Mouse (Mus musculus): ENCODE data around the gene Olfr1018. TPM values are rescaled to one million over a fixed set of nuclear protein-coding genes. Genes with fewer than 3 reads are reported as not detected.

The Olfr1018 gene
- not detected in 2 replicates for polyA plus RNA-seq (2012; ENCODE audit: insufficient read depth, insufficient read length, missing spikeins)

DNA sequence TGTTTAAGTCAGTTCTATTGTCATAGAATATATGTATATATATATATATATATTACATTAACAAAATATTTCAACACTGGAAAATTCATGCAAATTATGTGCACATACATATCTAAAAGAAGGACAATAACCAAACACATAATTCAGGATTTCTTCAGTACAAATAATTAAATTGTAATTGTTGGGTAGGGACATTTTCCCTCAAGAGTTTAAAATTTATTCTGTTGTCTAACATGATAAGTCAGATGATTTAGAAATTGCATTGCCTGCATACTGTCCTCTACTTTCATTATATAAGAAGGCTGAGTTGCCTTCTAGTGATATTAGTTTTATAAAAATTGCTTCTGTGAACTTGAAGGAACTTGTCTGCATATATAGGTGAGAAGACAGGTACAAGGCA, at the start of gene Olfr1018:
Olfr1018 (plus strand) TSS at position 301 of the 400 bp plus-strand sequence.
- TF ChIP-seq CTCF (IDR thresholded peaks at IDR 0.05; ENCODE audit: low read depth, low read length): no peak
- Histone ChIP-seq H3K27ac (ENCODE audit: insufficient read depth, low read depth, low read length) (no peak within 1 kb of the TSS), H3K4me1 (ENCODE audit: control insufficient read depth, insufficient read depth, low read length) (no peaks in the 10 kb centered on the region), H3K4me3 (ENCODE audit: insufficient read depth, low read length) (no peak within 1 kb of the TSS)

- Histone ChIP-seq H3K27ac (ENCODE audit: insufficient read depth, low read depth, low read length) (no peak within 1 kb of the TSS), H3K4me1 (ENCODE audit: control insufficient read depth, insufficient read depth, low read length) (no peaks in the 10 kb centered on the region), H3K4me3 (ENCODE audit: insufficient read depth, low read length) (no peak within 1 kb of the TSS)
- TF ChIP-seq POLR2A (IDR thresholded peaks at IDR 0.05; ENCODE audit: borderline replicate concordance, low read depth, low read length): no peak
- no peak for TF ChIP-seq CTCF (IDR thresholded peaks at IDR 0.05; ENCODE audit: low read depth, low read length)
Measured at GRCm38 (mm10) chr2:85772413-85772812, 45.9 kb upstream of the Olfr1018 start, which contains the start of gene Olfr1014. Gene Olfr1014 (plus strand): TSS chr2:85772713.

DNA sequence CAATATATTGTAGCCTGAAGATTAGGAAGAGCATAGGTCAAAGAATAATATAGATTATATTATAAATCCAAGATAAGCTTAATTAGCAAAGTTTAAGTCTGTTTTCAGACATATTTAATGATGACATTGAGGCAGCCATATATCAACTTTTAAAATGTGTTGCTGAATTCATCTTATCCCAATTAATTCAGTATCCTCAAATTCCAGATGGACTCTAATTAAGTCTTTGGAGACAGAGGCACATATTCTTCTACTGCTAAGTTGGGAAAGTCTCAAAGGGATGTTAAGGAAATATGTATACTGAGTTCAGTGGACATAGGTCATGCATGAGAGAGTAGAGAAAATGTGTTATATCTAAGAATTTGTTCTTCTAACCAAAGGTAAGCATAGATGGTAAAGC, 36.6 kb upstream of the Olfr1018 start, which contains the start of gene Olfr1015:
Olfr1015 (plus strand) TSS at position 301 of the 400 bp plus-strand sequence.
- no peak for TF ChIP-seq POLR2A (IDR thresholded peaks at IDR 0.05; ENCODE audit: borderline replicate concordance, low read depth, low read length)
- no peak for TF ChIP-seq CTCF (IDR thresholded peaks at IDR 0.05; ENCODE audit: low read depth, low read length)
- Histone ChIP-seq H3K4me3 (ENCODE audit: insufficient read depth, low read length) (no peak within 1 kb of the TSS), H3K27ac (ENCODE audit: insufficient read depth, low read depth, low read length) (no peak within 1 kb of the TSS), H3K4me1 (ENCODE audit: control insufficient read depth, insufficient read depth, low read length) (no peaks in the 10 kb centered on the region)

DNA sequence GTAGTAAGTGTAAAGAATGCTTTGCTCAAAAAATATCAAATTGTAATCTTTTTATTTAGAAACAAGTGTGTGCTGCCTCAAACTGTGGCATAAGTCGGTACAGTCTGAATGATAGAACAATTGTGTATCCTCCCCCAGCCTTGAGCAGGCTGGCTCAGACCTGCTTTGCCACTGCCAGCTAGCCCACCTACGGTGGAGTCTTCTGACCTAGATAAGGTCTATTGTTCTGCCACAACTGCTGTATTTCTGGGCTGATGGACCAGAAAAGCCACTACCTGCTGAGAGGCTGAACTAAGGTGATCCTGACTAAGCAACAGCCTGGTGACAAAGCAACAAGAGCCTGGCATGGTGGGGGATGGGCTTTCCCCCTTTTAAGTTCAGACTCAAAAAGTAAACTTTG, 25.9 kb upstream of the Olfr1018 start:
- H3K4me1 ChIP-seq (ENCODE audit: control insufficient read depth, insufficient read depth, low read length): no peaks in the 10 kb centered on the region
- no peak overlapping the region for H3K27ac ChIP-seq (ENCODE audit: insufficient read depth, low read depth, low read length)
- TF ChIP-seq POLR2A (IDR thresholded peaks at IDR 0.05; ENCODE audit: borderline replicate concordance, low read depth, low read length) (no peak), CTCF (IDR thresholded peaks at IDR 0.05; ENCODE audit: low read depth, low read length) (no peak)
- no peak overlapping the region for H3K4me3 ChIP-seq (ENCODE audit: insufficient read depth, low read length)

DNA sequence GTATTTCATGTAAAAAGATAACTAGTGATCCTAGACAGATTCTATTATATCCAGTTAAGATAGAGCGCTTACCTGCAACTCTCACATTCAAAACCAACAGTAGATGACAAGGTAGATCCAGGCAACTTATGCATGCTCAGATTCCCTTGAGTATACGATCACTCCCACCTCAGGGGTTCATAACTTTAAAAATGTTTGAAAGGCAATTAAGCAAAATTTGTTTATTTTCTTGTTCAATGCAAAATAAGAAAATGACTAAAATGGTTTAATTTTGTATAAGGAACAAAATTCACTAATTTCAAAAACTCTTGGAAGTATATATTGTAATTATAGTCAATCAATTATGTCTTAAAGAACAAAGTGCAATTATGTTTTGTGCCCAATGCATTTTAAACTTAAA, 15.8 kb upstream of the Olfr1018 start, which contains the start of gene Olfr1016:
Olfr1016 (minus strand) TSS at position 101 of the 400 bp plus-strand sequence.
- H3K4me1 ChIP-seq (ENCODE audit: control insufficient read depth, insufficient read depth, low read length): no peaks in the 10 kb centered on the region
- no peak within 1 kb of the TSS for H3K27ac ChIP-seq (ENCODE audit: insufficient read depth, low read depth, low read length)
- H3K4me3 ChIP-seq (ENCODE audit: insufficient read depth, low read length): no peak within 1 kb of the TSS
- TF ChIP-seq CTCF (IDR thresholded peaks at IDR 0.05; ENCODE audit: low read depth, low read length) (no peak), POLR2A (IDR thresholded peaks at IDR 0.05; ENCODE audit: borderline replicate concordance, low read depth, low read length) (no peak)

DNA sequence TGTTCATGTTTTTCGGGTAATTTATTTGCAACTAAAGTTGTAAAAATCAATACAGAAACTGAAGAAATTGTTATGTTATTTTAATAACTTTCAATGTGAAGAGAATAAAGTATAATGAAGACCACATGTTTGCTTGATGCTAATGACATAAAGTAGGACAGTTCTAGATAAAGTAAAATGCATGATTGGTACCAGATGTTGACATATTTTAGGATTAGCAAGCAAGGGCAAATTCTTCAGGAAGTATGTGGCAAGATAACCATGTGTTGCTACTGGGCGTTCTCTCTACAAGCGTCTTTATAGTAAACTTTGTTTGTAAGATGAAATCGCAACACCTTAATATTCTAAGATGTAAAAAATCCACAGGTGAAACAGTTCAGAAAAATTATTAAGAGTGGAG, 13.8 kb upstream of the Olfr1018 start:
- TF ChIP-seq POLR2A (IDR thresholded peaks at IDR 0.05; ENCODE audit: borderline replicate concordance, low read depth, low read length) (no peak), CTCF (IDR thresholded peaks at IDR 0.05; ENCODE audit: low read depth, low read length) (no peak)
- Histone ChIP-seq H3K4me3 (ENCODE audit: insufficient read depth, low read length) (no peak overlapping the region), H3K4me1 (ENCODE audit: control insufficient read depth, insufficient read depth, low read length) (no peaks in the 10 kb centered on the region), H3K27ac (ENCODE audit: insufficient read depth, low read depth, low read length) (no peak overlapping the region)

- no peaks in the 10 kb centered on the region for H3K4me1 ChIP-seq (ENCODE audit: control insufficient read depth, insufficient read depth, low read length)
- no peak for TF ChIP-seq POLR2A (IDR thresholded peaks at IDR 0.05; ENCODE audit: borderline replicate concordance, low read depth, low read length)
- H3K27ac ChIP-seq (ENCODE audit: insufficient read depth, low read depth, low read length): no peak within 1 kb of the TSS
- H3K4me3 ChIP-seq (ENCODE audit: insufficient read depth, low read length): no peak within 1 kb of the TSS
Measured at GRCm38 (mm10) chr2:85845383-85845782, 27.1 kb downstream of the Olfr1018 start, which contains the start of gene Olfr1019. Gene Olfr1019 (minus strand): TSS chr2:85845483.

GRCm38 (mm10) chr2:85846730-85847129, 28.5 kb downstream of the Olfr1018 start, which contains the start of gene Olfr1020:
Gene Olfr1020 (plus strand): TSS chr2:85847030.
- no peak within 1 kb of the TSS for H3K4me3 ChIP-seq (ENCODE audit: insufficient read depth, low read length)

DNA sequence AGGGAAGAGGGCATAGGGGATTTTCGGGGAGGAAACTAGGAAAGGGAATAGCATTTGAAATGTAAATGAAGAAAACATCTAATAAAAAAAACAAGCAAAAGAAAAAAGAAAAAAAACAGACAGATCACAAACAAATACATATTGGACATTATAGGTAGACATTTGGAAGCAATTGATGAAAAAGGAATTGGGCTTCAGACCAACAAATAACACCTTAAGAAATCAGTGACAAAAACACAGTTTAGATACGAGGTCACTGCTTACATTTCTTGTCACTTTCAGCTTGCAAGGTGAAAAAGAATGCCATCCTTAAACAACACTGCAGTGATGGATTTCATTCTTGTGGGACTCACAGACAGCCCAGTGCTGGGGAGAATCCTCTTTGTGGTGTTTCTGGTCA, 50.0 kb downstream of the Olfr1018 start, which contains the start of gene Olfr1022:
Olfr1022 (plus strand) TSS at position 301 of the 400 bp plus-strand sequence.
- Histone ChIP-seq H3K27ac (ENCODE audit: insufficient read depth, low read depth, low read length) (no peak within 1 kb of the TSS), H3K4me3 (ENCODE audit: insufficient read depth, low read length) (no peak within 1 kb of the TSS), H3K4me1 (ENCODE audit: control insufficient read depth, insufficient read depth, low read length) (no peaks in the 10 kb centered on the region)
- TF ChIP-seq CTCF (IDR thresholded peaks at IDR 0.05; ENCODE audit: low read depth, low read length) (no peak), POLR2A (IDR thresholded peaks at IDR 0.05; ENCODE audit: borderline replicate concordance, low read depth, low read length) (no peak)

More at GRCm38 (mm10) chr2:85846730-85847129, 28.5 kb downstream of the Olfr1018 start, which contains the start of gene Olfr1020:
- no peak within 1 kb of the TSS for H3K27ac ChIP-seq (ENCODE audit: insufficient read depth, low read depth, low read length)
- H3K4me1 ChIP-seq (ENCODE audit: control insufficient read depth, insufficient read depth, low read length): no peaks in the 10 kb centered on the region
- TF ChIP-seq POLR2A (IDR thresholded peaks at IDR 0.05; ENCODE audit: borderline replicate concordance, low read depth, low read length): no peak
- TF ChIP-seq CTCF (IDR thresholded peaks at IDR 0.05; ENCODE audit: low read depth, low read length): no peak

Other genes starting within 250 kb of the Olfr1018 start
- not detected in 2 replicates for gene Olfr996, start 239.3 kb upstream of the Olfr1018 start, polyA plus RNA-seq (2012; ENCODE audit: insufficient read depth, insufficient read length, missing spikeins)
- gene Olfr998, start 229.5 kb upstream of the Olfr1018 start, polyA plus RNA-seq (2012; ENCODE audit: insufficient read depth, insufficient read length, missing spikeins): not detected in 2 replicates
- gene Olfr1000, start 206.6 kb upstream of the Olfr1018 start, polyA plus RNA-seq (2012; ENCODE audit: insufficient read depth, insufficient read length, missing spikeins): not detected in 2 replicates
- not detected in 2 replicates for gene Olfr1002, start 167.8 kb upstream of the Olfr1018 start, polyA plus RNA-seq (2012; ENCODE audit: insufficient read depth, insufficient read length, missing spikeins)
- gene Olfr154, start 154.0 kb upstream of the Olfr1018 start, polyA plus RNA-seq (2012; ENCODE audit: insufficient read depth, insufficient read length, missing spikeins): not detected in 2 replicates
- gene Olfr1006, start 139.7 kb upstream of the Olfr1018 start, polyA plus RNA-seq (2012; ENCODE audit: insufficient read depth, insufficient read length, missing spikeins): not detected in 2 replicates
- not detected in 2 replicates for gene Olfr1008, start 129.0 kb upstream of the Olfr1018 start, polyA plus RNA-seq (2012; ENCODE audit: insufficient read depth, insufficient read length, missing spikeins)
- not detected in 2 replicates for gene Olfr1009, start 103.1 kb upstream of the Olfr1018 start, polyA plus RNA-seq (2012; ENCODE audit: insufficient read depth, insufficient read length, missing spikeins)
- gene Olfr1012, start 55.7 kb upstream of the Olfr1018 start, polyA plus RNA-seq (2012; ENCODE audit: insufficient read depth, insufficient read length, missing spikeins): not detected in 2 replicates
- gene Olfr1013, start 51.4 kb upstream of the Olfr1018 start, polyA plus RNA-seq (2012; ENCODE audit: insufficient read depth, insufficient read length, missing spikeins): not detected in 2 replicates
- gene Olfr1014, start 45.8 kb upstream of the Olfr1018 start, polyA plus RNA-seq (2012; ENCODE audit: insufficient read depth, insufficient read length, missing spikeins): not detected in 2 replicates
- not detected in 2 replicates for gene Olfr1015, start 36.5 kb upstream of the Olfr1018 start, polyA plus RNA-seq (2012; ENCODE audit: insufficient read depth, insufficient read length, missing spikeins)
- gene Olfr1016, start 15.9 kb upstream of the Olfr1018 start, polyA plus RNA-seq (2012; ENCODE audit: insufficient read depth, insufficient read length, missing spikeins): not detected in 2 replicates
- gene Olfr1019, start 27.0 kb downstream of the Olfr1018 start, polyA plus RNA-seq (2012; ENCODE audit: insufficient read depth, insufficient read length, missing spikeins): not detected in 2 replicates
- not detected in 2 replicates for gene Olfr1020, start 28.6 kb downstream of the Olfr1018 start, polyA plus RNA-seq (2012; ENCODE audit: insufficient read depth, insufficient read length, missing spikeins)
- not detected in 2 replicates for gene Olfr1022, start 50.1 kb downstream of the Olfr1018 start, polyA plus RNA-seq (2012; ENCODE audit: insufficient read depth, insufficient read length, missing spikeins)
- not detected in 2 replicates for gene Olfr1023, start 67.2 kb downstream of the Olfr1018 start, polyA plus RNA-seq (2012; ENCODE audit: insufficient read depth, insufficient read length, missing spikeins)
- gene Olfr1024, start 86.6 kb downstream of the Olfr1018 start, polyA plus RNA-seq (2012; ENCODE audit: insufficient read depth, insufficient read length, missing spikeins): not detected in 2 replicates
- gene Olfr1025-ps1, start 96.7 kb downstream of the Olfr1018 start, polyA plus RNA-seq (2012; ENCODE audit: insufficient read depth, insufficient read length, missing spikeins): not detected in 2 replicates
- gene Olfr1026, start 103.1 kb downstream of the Olfr1018 start, polyA plus RNA-seq (2012; ENCODE audit: insufficient read depth, insufficient read length, missing spikeins): not detected in 2 replicates
- gene Olfr1028, start 132.0 kb downstream of the Olfr1018 start, polyA plus RNA-seq (2012; ENCODE audit: insufficient read depth, insufficient read length, missing spikeins): not detected in 2 replicates
- not detected in 2 replicates for gene Olfr1029, start 155.4 kb downstream of the Olfr1018 start, polyA plus RNA-seq (2012; ENCODE audit: insufficient read depth, insufficient read length, missing spikeins)
- 0.24 TPM in 1 of 2 replicates, not detected in the other for gene Olfr1030, start 160.8 kb downstream of the Olfr1018 start, polyA plus RNA-seq (2012; ENCODE audit: insufficient read depth, insufficient read length, missing spikeins)
- not detected in 2 replicates for gene Olfr1031, start 171.8 kb downstream of the Olfr1018 start, polyA plus RNA-seq (2012; ENCODE audit: insufficient read depth, insufficient read length, missing spikeins)
- gene Olfr1032, start 187.1 kb downstream of the Olfr1018 start, polyA plus RNA-seq (2012; ENCODE audit: insufficient read depth, insufficient read length, missing spikeins): not detected in 2 replicates
- gene Olfr1033, start 202.2 kb downstream of the Olfr1018 start, polyA plus RNA-seq (2012; ENCODE audit: insufficient read depth, insufficient read length, missing spikeins): not detected in 2 replicates
- not detected in 2 replicates for gene Olfr1034, start 227.4 kb downstream of the Olfr1018 start, polyA plus RNA-seq (2012; ENCODE audit: insufficient read depth, insufficient read length, missing spikeins)

Measured in bone marrow macrophage, adult 2 months (primary cell).